Mouse (Mus musculus): ENCODE measurements at regions not wholly inside any gene's neighbourhood (a gene's known extent, or its start where the extent isn't known, plus 50 kb on each side); places are given as distances from the start of the nearest gene placed in this dataset.
A peak's percentile ranks its signal among the peaks of the same experiment; 100 is the strongest.

DNA sequence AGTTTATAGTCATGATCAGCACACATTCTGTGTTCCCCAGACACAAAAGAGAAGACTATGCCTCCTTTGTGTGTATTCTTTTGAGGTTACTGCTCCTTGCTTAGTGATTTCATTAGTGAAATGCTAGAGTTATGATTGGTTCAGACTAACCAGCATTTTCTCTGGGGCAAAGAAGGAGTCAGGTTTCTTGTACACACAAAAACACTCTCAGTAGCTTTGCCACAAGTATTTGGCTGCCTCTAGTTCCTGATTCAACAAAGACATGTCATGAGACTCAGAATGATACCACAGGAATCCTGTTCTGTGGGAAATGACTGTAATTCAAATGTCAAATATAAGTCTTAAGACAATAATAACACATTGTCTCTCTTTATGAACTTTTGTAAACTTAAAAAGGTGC is 86.9 kb downstream of the Alx1 start:
- no peaks in the 10 kb centered on the region for H3K9me3 ChIP-seq
- no peak overlapping the region for H3K9ac ChIP-seq (replicated peaks)
- H3K4me2 ChIP-seq (replicated peaks) = no peak overlapping the region
- ATAC-seq (ENCODE audit: low FRiP score, low read depth) = no peak
- H3K4me1 ChIP-seq = no peaks in the 10 kb centered on the region
- H3K36me3 ChIP-seq = no peaks in the 10 kb centered on the region
- H3K27ac ChIP-seq (replicated peaks) = no peak overlapping the region
- H3K4me3 ChIP-seq = no peak overlapping the region
- H3K27me3 ChIP-seq = no peaks in the 10 kb centered on the region

DNA sequence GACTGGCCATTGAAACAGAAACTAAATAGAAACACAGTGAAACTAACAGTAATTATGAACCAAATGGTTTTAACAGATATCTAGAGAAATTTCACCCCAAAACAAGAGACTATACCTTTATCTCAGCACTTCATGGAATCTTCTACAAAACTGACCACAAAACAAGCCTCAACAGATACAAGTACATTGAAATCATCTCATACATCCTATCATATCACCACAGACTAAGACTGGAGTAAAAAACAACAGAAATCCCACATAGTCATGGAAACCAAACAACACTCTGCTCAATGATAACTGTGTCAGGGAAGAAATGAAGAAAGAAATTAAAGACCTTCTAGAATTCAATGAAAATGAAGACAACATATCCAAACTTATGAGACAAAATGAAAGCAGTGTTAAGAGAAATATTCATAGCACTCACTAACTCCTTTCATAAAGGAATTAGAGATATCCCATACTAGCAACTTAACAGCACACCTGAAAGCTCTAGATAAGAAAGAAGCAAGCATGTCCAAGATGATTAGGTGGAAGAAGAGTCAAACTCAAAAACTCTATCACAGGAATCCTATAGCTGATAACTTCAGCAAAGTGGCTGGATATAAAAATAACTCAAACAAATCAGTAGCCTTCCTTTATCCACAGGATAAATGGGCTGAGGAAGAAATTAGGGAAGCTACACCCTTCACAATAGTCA is 89.0 kb downstream of the Alx1 start:
- Histone ChIP-seq H3K9ac (replicated peaks) (no peak overlapping the region), H3K4me3 (no peak overlapping the region), H3K27ac (replicated peaks) (no peak overlapping the region), H3K36me3 (no peaks in the 10 kb centered on the region), H3K27me3 (no peaks in the 10 kb centered on the region), H3K9me3 (no peaks in the 10 kb centered on the region), H3K4me1 (no peaks in the 10 kb centered on the region), H3K4me2 (replicated peaks) (no peak overlapping the region)
- ATAC-seq (ENCODE audit: low FRiP score, low read depth) = no peak

- ATAC-seq (ENCODE audit: low FRiP score, low read depth) = no peak
- no peaks in the 10 kb centered on the region for H3K36me3 ChIP-seq
- no peak overlapping the region for H3K27ac ChIP-seq (replicated peaks)
- H3K9ac ChIP-seq (replicated peaks) = no peak overlapping the region
- H3K27me3 ChIP-seq = no peaks in the 10 kb centered on the region
- WGBS = 63% methylated on average over 3 of the region's 3 CpGs
- no peak overlapping the region for H3K4me2 ChIP-seq (replicated peaks)
- H3K9me3 ChIP-seq = no peaks in the 10 kb centered on the region
- H3K4me3 ChIP-seq = no peak overlapping the region
- H3K4me1 ChIP-seq = no peaks in the 10 kb centered on the region
Measured at GRCm38 (mm10) chr10:102931445-102931844, 98.6 kb downstream of the Alx1 start.

DNA sequence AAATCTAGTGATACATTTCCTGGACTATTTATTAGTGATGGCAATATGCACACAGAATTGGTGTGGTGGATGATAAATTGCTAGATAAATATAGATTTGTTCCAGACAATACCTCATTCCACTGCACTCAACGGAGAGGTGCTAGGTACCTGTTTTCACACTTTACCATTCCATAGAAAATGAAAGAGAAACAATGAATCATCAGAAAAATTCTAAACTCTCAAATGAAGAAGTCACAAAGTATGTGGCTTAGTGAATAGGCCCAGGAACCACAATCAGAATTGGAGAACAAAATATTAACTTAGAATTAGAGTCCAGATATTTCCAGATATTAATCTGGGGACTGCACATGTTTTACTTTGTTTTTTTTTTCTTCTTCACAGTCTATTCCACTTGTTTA is 101.4 kb downstream of the Alx1 start:
- Histone ChIP-seq H3K27me3 (no peaks in the 10 kb centered on the region), H3K4me3 (no peak overlapping the region), H3K27ac (replicated peaks) (no peak overlapping the region), H3K4me2 (replicated peaks) (no peak overlapping the region), H3K4me1 (no peaks in the 10 kb centered on the region), H3K36me3 (no peaks in the 10 kb centered on the region), H3K9ac (replicated peaks) (no peak overlapping the region), H3K9me3 (no peaks in the 10 kb centered on the region)
- WGBS = 88% methylated on average over 1 of the region's 1 CpGs
- ATAC-seq (ENCODE audit: low FRiP score, low read depth) = no peak

DNA sequence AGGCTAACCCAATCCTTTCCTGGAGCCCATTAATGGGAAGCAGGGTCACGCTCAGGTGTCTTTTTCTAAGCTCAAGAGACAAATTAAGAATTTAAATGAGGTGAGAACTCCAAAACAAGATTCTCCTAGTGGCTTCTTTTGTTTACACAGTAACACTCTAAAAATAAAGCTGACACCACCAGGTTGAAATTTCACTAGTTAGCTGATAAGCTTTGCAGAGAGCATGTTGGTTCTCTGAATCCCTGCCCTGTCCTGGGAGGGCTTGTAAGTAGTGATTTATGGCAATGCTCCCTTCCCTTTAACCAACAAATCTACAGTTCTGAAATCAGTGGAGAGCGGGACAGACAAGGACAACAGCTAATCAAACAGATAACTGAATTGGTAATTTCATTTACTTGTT is 132.6 kb downstream of the Alx1 start:
- no peak for ATAC-seq (ENCODE audit: low FRiP score, low read depth)
- H3K9ac ChIP-seq (replicated peaks) = no peak overlapping the region
- H3K27ac ChIP-seq (replicated peaks) = no peak overlapping the region
- 53% methylated on average over 2 of the region's 2 CpGs for WGBS
- no peaks in the 10 kb centered on the region for H3K36me3 ChIP-seq
- H3K27me3 ChIP-seq = no peaks in the 10 kb centered on the region
- H3K4me2 ChIP-seq (replicated peaks) = no peak overlapping the region
- peaks cover 5% of the 10 kb centered on the region; the same call in 1 of the 2 replicates for H3K4me1 ChIP-seq
- H3K9me3 ChIP-seq = no peaks in the 10 kb centered on the region
- no peak overlapping the region for H3K4me3 ChIP-seq

GRCm38 (mm10) chr10:102895952-102896351 is 134.1 kb downstream of the Alx1 start:
- Histone ChIP-seq H3K36me3 (no peaks in the 10 kb centered on the region), H3K4me1 (peaks cover 5% of the 10 kb centered on the region; the same call in 1 of the 2 replicates), H3K4me2 (replicated peaks) (no peak overlapping the region), H3K9me3 (no peaks in the 10 kb centered on the region), H3K9ac (replicated peaks) (no peak overlapping the region), H3K27ac (replicated peaks) (no peak overlapping the region), H3K27me3 (no peaks in the 10 kb centered on the region), H3K4me3 (no peak overlapping the region)
- WGBS = 12% methylated on average over 1 of the region's 1 CpGs
- ATAC-seq (ENCODE audit: low FRiP score, low read depth) = no peak

GRCm38 (mm10) chr10:102892373-102892772 is 137.6 kb downstream of the Alx1 start:
- H3K36me3 ChIP-seq = no peaks in the 10 kb centered on the region
- no peak overlapping the region for H3K27ac ChIP-seq (replicated peaks)
- no peak overlapping the region for H3K4me2 ChIP-seq (replicated peaks)
- WGBS = 86% methylated on average over 3 of the region's 3 CpGs
- H3K27me3 ChIP-seq = no peaks in the 10 kb centered on the region
- ATAC-seq (ENCODE audit: low FRiP score, low read depth) = no peak
- no peak overlapping the region for H3K4me3 ChIP-seq
- no peak overlapping the region for H3K9ac ChIP-seq (replicated peaks)
- H3K4me1 ChIP-seq = peaks cover 5% of the 10 kb centered on the region; the same call in 1 of the 2 replicates
- H3K9me3 ChIP-seq = no peaks in the 10 kb centered on the region

DNA sequence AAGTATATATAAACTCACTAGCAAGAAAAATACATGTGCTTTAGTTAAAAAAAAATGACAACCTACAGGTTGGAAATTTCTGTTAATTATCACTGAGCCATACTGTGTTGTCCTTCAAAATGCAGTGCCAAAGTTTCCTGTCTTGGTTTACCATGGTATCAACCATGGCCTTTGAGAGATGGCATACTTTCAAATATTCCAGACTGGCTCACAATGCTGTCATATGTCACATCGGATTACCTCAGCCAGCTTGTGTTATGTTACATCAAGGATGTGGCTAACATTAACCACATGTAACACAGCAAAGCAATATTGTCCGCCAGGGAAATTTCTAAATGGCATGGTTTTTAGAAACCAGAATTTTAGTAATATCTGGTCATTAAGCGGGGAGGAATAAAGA is 140.3 kb downstream of the Alx1 start:
- no peak overlapping the region for H3K9ac ChIP-seq (replicated peaks)
- H3K4me1 ChIP-seq = no peaks in the 10 kb centered on the region
- no peaks in the 10 kb centered on the region for H3K27me3 ChIP-seq
- no peak for ATAC-seq (ENCODE audit: low FRiP score, low read depth)
- no peaks in the 10 kb centered on the region for H3K9me3 ChIP-seq
- H3K4me2 ChIP-seq (replicated peaks) = no peak overlapping the region
- H3K27ac ChIP-seq (replicated peaks) = no peak overlapping the region
- 81% methylated on average over 3 of the region's 3 CpGs for WGBS
- no peaks in the 10 kb centered on the region for H3K36me3 ChIP-seq
- no peak overlapping the region for H3K4me3 ChIP-seq

GRCm38 (mm10) chr10:102881824-102882438 is 148.1 kb downstream of the Alx1 start:
- no peak for ATAC-seq (ENCODE audit: low FRiP score, low read depth)
- Histone ChIP-seq H3K9ac (replicated peaks) (no peak overlapping the region), H3K4me3 (no peak overlapping the region), H3K36me3 (no peaks in the 10 kb centered on the region), H3K4me1 (no peaks in the 10 kb centered on the region), H3K27me3 (no peaks in the 10 kb centered on the region), H3K27ac (replicated peaks) (no peak overlapping the region), H3K4me2 (replicated peaks) (no peak overlapping the region), H3K9me3 (no peaks in the 10 kb centered on the region)
- 70% methylated on average over 6 of the region's 6 CpGs for WGBS

DNA sequence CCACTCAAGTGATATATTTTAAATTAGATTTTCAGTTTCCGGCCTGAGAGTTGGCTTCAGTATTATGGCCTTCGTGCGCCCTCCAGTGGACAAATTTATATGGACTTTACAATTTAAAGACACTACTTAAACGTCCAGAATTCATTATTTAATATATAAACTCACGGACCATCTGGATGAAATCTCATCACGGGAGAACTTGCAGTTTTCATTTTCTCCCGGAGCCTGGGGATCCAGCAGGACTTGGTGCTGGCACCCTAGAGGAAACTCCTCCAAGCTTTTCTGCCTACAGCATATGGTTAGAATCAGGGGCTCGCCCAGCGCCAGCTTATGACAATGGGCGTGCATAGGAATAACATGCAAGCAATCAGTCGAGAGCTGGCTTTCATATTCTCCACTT is 152.0 kb downstream of the Alx1 start:
- Histone ChIP-seq H3K4me2 (replicated peaks) (peak overlapping the region; percentile 30; the same call in 1 of the 2 replicates), H3K27ac (replicated peaks) (no peak overlapping the region), H3K9ac (replicated peaks) (no peak overlapping the region), H3K4me1 (no peaks in the 10 kb centered on the region), H3K4me3 (no peak overlapping the region), H3K36me3 (no peaks in the 10 kb centered on the region), H3K27me3 (no peaks in the 10 kb centered on the region), H3K9me3 (no peaks in the 10 kb centered on the region)
- peak; percentile 72 for ATAC-seq (ENCODE audit: low FRiP score, low read depth)
- 35% methylated on average over 11 of the region's 11 CpGs for WGBS

GRCm38 (mm10) chr10:102876946-102877345 is 153.1 kb downstream of the Alx1 start:
- Histone ChIP-seq H3K27ac (replicated peaks) (no peak overlapping the region), H3K4me2 (replicated peaks) (no peak overlapping the region), H3K27me3 (no peaks in the 10 kb centered on the region), H3K9me3 (no peaks in the 10 kb centered on the region), H3K4me1 (no peaks in the 10 kb centered on the region), H3K36me3 (no peaks in the 10 kb centered on the region), H3K9ac (replicated peaks) (no peak overlapping the region), H3K4me3 (no peak overlapping the region)
- WGBS = 39% methylated on average over 3 of the region's 3 CpGs
- ATAC-seq (ENCODE audit: low FRiP score, low read depth) = no peak

GRCm38 (mm10) chr10:102866920-102867319 is 163.1 kb downstream of the Alx1 start:
- peak; percentile 60; the same call in 1 of the 2 replicates for ATAC-seq (ENCODE audit: low FRiP score, low read depth)
- H3K4me2 ChIP-seq (replicated peaks) = no peak overlapping the region

More at GRCm38 (mm10) chr10:102866920-102867319, 163.1 kb downstream of the Alx1 start:
- H3K36me3 ChIP-seq = no peaks in the 10 kb centered on the region
- no peaks in the 10 kb centered on the region for H3K4me1 ChIP-seq
- WGBS = 38% methylated on average over 4 of the region's 4 CpGs
- no peak overlapping the region for H3K9ac ChIP-seq (replicated peaks)
- no peak overlapping the region for H3K4me3 ChIP-seq
- no peaks in the 10 kb centered on the region for H3K9me3 ChIP-seq
- H3K27me3 ChIP-seq = no peaks in the 10 kb centered on the region
- no peak overlapping the region for H3K27ac ChIP-seq (replicated peaks)

All from midbrain, embryonic 12.5 days (tissue).